Mouse (Mus musculus): ENCODE results near the gene Polr1c.

The Polr1c gene

GRCm38 (mm10) chr17:46265918-46266618, 18.2 kb upstream of the Polr1c start:
- peak; percentile 46 to 54 for DNase-seq (ENCODE audit: low spot score in 2 of 2)

- DNase-seq (ENCODE audit: low spot score in 2 of 2) = no peak
Measured at GRCm38 (mm10) chr17:46265502-46265901, 17.6 kb upstream of the Polr1c start.

DNA sequence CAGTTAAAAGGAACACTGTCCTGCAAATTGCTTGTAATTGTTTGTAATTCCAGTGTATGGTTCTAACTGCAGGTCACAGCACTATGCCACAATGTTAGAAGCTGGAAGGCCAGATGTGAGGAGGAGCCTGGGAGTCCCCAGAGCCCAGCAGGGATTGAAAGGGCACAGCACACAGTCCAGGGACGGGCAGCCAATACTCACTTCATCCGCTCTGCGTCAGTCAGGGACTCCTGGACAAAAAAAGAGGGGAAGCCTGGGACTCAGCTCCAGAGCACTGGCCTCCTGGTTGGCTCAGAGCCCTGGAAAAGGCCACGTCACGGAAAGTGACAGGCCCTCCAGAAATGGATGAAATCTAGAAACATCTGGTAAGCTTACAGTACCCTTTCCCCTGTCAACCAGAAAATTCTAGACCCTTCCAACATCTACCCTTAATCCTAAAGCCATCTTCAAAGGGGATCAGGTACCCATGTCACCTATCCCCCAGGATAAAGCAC, 14.4 kb upstream of the Polr1c start:
- DNase-seq (ENCODE audit: low spot score in 2 of 2) = no peak

DNA sequence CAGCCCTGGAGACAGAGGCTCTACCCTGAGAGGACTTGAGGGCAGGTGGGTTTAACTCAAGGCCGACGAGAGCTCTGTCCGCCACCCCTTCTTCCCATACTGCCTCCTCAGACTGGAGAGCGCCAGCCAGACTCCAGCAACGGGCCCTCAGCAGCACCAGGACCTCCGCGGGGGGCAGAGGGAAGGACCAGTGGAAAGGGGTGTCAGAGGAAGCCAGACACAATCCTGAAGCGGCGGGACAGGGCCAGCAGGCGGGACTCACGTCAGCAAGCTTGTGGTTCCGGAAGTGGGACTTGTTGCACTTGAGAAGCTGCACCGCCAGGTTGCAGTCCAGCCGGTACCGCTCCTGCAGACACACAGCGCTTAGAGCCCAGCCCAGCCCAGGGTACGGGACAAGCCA, 11.8 kb upstream of the Polr1c start:
- no peak for DNase-seq (ENCODE audit: low spot score in 2 of 2)

DNA sequence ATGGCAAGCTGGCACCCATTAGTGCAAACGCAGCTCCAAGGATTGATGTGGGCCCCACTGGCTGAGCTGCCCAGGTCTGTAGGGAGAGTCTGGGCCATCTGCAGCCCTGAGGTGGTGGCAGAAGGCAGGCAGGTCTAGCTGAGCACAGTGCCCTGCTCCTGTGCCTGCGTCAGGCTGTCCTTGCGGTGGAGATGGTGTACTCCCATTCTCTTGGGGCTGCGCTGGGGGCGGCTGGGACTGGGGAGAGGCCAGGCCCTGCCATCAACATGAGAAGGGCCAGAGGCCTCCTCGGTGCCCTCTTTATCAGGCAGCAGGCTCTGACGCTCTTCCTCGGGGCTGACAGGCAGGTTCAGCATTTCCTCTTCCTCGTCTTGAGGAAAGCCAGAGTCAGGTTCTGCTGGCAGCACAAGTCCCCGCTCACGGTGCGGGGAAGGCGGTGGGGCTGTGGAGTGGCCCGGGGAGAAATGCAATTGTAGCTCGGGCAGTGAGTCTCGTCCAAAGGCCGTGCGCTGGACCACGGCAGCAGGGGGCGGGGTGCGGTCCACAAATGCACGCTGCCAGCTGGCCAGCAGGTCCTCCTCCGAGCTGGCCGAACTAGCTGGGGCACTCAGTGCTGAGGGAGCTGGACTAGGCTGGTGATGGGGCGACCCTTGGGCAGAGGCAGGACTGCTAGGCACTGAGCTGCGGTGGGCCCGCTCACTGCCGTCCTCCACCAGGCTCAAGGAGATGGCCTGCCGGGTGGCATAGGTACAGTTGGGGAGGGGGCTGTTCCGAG, 10.6 kb upstream of the Polr1c start:
- DNase-seq (ENCODE audit: low spot score in 2 of 2) = no peak

DNA sequence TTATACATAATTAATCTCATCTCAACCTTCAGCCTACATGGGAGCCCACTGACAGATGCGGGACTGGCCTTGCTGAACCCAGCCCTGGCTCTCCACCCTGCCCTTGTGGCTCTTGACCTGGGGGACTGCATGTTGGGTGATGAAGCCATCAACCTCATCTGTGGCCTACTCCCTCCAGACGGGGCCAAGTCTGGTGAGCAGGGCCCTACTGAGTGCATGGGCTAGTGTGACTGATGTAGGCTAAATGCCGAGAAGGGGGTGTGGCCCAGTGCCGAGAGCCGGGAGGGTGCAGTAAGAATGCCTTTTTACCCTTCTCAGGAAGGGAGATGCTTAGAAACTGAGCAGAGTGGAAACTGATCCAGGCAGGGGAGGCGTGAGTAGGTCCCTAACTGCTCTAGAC, 7.3 kb upstream of the Polr1c start:
- DNase-seq (ENCODE audit: low spot score in 2 of 2) = no peak

DNA sequence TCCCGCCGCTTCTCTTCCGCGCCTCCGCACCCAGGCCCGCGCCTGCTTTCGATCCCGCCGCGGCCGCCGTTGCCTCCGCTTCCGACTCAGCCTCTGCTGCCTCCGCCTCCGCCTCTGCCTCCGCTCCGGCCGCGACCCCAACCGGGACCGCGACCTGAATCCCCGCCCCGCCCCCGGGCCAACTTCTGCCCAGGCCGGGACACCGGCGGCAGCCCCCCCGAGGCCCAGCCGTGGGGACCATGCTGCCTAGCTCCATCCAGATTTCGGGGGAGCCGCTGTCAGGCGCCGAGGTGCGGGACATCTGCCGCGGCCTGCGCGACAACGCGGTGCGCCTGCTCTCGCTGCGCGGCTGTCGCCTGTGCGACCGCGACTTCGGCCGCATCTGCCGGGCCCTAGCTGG, 6.3 kb upstream of the Polr1c start:
- peak in 1 of 2 experiments; percentile 21 for DNase-seq (ENCODE audit: low spot score in 2 of 2)

DNA sequence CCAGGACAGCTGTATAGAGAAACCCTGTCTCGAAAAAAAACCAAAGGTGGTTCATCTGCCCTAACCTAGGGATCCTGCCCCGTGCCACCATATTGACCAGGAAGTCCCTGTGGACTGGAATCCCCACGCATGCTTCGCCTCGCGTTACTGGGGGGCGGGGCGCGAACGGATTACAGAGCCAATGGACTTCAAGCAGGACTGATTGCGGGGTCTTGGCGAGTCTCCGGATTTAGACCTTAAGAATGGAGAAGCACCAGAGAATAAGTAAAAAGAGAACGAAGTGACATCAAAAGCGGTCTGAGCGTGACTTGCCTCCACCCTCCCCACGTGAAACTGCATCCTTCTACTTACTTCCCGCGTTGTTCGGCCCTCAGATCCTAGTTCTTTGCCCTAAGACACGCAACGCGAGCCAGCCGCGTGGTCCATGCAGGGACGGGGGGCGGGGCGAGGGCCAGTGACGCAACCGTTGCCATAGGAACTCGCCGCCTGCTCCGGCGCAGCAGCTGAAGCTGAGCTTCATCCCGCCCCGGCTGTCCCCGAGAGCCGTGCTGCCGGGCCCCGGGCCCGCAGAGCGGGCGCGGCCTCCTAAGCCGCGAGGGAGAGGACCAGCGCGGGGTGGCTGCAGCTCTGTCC, 5.7 kb upstream of the Polr1c start, which contains the start of gene Lrrc73:
TSS of gene Lrrc73 (plus strand) at position 80 of the 633 bp plus-strand sequence.
- peak; percentile 77 to 85 for DNase-seq (ENCODE audit: low spot score in 2 of 2)

DNA sequence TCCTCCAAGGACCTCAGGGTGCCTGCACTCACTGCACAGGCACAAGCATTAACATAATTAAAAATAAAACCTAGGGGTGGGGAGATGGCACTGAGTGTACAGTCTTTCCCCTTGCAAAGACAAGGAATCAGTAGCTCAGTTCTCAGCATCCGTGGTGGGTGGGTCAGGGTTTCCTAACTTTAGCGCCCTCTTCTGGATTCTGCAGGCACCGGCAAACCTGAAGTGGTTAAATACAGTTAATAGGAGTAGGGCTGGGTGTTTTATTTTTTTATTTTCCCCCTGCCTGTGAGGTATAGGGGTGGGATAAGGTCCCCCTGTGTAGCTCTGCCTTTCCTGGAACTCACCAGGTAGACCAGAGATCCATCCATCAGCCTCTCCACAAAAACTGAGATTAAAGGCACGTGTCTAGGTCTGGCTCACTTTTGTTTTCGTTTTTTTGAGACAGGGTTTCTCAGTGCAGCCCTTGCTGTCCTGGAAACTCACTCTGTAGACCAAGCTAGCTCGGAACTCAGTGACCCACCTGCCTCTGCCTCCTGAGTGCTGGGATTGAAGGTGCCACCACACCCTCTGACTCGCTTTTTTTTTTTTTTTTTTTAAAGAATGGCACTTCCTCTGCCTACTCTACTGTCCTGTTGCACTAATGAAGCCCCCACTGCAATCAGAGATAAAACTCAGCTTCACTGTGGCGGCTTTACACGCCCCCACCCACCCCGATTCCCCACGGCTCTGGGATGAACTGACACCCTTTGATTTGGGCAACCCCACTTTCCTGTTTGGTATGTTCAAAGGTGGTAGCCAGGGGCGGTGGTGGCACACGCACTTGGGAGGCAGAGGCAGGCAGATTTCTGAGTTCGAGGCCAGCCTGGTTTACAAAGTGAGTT, 5.0 kb upstream of the Polr1c start:
- DNase-seq (ENCODE audit: low spot score in 2 of 2) = no peak

DNA sequence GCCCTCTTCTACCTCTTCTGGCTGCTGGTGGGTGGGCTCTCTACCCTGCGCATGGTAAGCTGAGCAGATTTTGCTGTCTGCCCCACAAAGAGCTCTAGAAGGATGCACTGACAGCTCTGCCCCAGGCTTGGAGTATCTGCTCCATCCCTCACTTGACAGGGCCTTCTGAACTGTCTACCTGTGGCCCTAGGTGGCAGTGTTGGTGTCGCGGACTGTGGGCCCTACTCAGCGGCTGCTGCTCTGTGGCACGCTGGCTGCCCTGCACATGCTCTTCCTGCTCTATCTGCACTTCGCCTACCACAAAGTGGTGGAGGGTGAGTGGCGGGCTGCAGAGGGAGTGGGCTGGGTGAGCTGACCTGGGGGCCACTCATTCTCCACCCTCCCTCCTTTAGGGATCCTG, 3.3 kb upstream of the Polr1c start:
- DNase-seq (ENCODE audit: low spot score in 2 of 2) = peak in 1 of 2 experiments; percentile 24

GRCm38 (mm10) chr17:46248189-46248522, 302 bp upstream of the Polr1c start:
- DNase-seq (ENCODE audit: low spot score in 2 of 2) = no peak

- DNase-seq (ENCODE audit: low spot score in 2 of 2) = no peak
Measured at GRCm38 (mm10) chr17:46244579-46244978, 3.3 kb downstream of the Polr1c start.

- no peak for DNase-seq (ENCODE audit: low spot score in 2 of 2)
Measured at GRCm38 (mm10) chr17:46243624-46244023, 4.2 kb downstream of the Polr1c start.

- no peak for DNase-seq (ENCODE audit: low spot score in 2 of 2)
Measured at GRCm38 (mm10) chr17:46242993-46243392, 4.9 kb downstream of the Polr1c start.

DNA sequence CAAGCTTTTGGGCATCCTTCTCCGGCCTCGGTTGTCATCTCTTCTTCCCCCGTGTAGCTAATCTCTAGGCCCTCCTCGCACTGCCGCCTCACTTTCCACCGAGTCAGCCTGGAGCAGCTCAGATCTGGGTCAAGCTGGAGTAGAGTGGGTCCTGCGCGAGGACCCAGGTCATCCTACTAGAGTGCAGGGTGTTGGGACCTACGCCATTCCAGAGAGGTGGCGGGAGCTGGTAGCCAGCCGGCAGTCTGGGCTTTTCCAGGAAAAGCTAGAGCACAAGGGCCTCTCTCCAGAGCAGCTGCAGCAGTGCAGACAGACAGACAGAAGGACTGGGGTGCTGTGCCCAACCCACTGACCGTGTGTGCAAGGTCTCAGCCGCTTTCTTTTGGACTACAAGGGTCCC, 5.6 kb downstream of the Polr1c start:
- DNase-seq (ENCODE audit: low spot score in 2 of 2) = no peak

DNA sequence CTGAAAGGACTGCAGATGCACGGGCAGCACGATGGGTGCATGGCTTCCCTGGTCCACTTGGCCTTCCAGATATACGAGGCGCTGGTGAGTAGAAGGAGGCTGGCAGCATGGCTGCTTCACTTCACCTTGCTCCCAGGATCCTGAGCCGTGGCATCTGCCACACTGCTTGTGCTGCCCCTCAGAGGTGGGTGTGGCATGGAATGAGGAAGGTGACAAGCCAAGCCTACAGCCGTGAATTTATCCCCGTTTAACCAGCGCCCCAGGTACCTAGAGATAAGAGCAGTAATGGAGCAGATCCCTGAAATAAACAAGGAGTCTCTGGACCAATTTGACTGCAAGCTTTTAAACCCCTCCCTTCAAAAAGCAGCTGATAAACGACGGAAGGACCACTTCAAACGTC, 6.4 kb downstream of the Polr1c start:
- no peak for DNase-seq (ENCODE audit: low spot score in 2 of 2)

GRCm38 (mm10) chr17:46239516-46240114, 8.2 kb downstream of the Polr1c start:
- no peak for DNase-seq (ENCODE audit: low spot score in 2 of 2)

GRCm38 (mm10) chr17:46237480-46237879, 10.4 kb downstream of the Polr1c start:
- DNase-seq (ENCODE audit: low spot score in 2 of 2) = no peak

DNA sequence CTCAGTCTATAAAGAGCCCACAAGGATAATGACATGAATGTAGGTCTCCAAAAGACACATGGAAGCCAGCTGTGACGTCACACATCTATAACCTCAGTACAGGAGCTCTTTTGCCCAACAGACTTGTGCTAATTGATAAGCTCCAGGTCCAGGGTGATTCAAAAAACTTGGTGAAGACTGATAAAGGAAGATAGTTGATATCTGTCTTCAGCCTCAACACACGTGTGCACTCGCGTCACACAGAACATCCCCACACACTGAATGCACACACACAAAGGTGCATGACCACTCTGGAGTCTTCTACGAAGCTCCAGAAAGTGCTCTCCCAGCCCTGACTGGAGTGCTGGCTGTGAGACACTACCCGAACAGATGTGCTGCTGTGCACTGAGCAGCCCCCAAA, 10.8 kb downstream of the Polr1c start:
- no peak for DNase-seq (ENCODE audit: low spot score in 2 of 2)

DNA sequence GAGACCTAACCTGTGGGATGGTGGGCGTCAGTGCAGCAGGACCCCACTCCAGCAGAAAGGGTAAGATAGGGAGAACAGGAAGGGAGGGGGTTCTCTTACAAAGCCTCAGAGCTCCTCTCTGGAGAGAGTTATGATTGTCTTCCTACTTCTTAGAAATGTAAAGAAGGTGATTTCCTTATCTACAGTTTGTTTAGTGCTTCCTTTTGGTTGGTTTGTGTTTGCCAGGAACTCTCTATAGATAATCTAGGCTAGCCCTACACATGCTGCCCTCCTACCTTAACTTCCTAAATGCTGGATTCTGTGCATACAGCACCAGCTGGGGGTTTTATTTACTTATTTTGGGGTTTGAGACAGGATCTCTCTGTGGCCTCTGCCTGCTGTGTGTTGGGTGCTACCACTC, 11.8 kb downstream of the Polr1c start:
- DNase-seq (ENCODE audit: low spot score in 2 of 2) = no peak

GRCm38 (mm10) chr17:46227576-46227975, 20.3 kb downstream of the Polr1c start:
- DNase-seq (ENCODE audit: low spot score in 2 of 2) = no peak

All from spleen, postnatal 36 days (tissue).